Mouse (Mus musculus) layer of hippocampus, adult 2 months (tissue): ENCODE results near the gene Lgr5. TPM values are rescaled to one million over a fixed set of nuclear protein-coding genes. Genes with fewer than 3 reads are reported as not detected.

Source experiments
- DNase-seq, 2 experiments: peaks; one replicate each; pipeline ENCODE4 v3.0.0; 2022; ENCODE audit warnings: low spot score in 2 of 2
- H3K27ac ChIP-seq: fragments of 200-600 bp; 2 replicates; pipeline ENCODE4 v1.8.1; 2022
- H3K4me3 ChIP-seq: fragments of 200-600 bp; 2 replicates; pipeline ENCODE4 v1.8.1; 2022; ENCODE audit warnings: mild to moderate bottlenecking
- CTCF ChIP-seq: fragments of 200-600 bp; conservative IDR thresholded peaks from 2 replicates; pipeline ENCODE4 v1.8.1; 2022; ENCODE audit warnings: antibody characterized with exemption, mild to moderate bottlenecking, moderate library complexity
- total RNA-seq, 2 experiments: library from RNA; stranded (reverse); gene quantifications; 2 replicates each; pipeline ENCODE4 v1.2.3; 2021

Gene Lgr5
- total RNA-seq, 2 experiments from 2014 or later = 1.4 to 2.3 TPM

- TF ChIP-seq CTCF = no peak
Measured at GRCm38 (mm10) chr10:115518845-115519244, 68.7 kb downstream of the Lgr5 start.

GRCm38 (mm10) chr10:115515503-115515902 is 72.1 kb downstream of the Lgr5 start:
- Histone ChIP-seq H3K27ac (no peak overlapping the region), H3K4me3 (no peak overlapping the region)
- TF ChIP-seq CTCF = no peak
- peak; percentile 41 to 82 for DNase-seq

More at GRCm38 (mm10) chr10:115518845-115519244, 68.7 kb downstream of the Lgr5 start:
- Histone ChIP-seq H3K27ac (no peak overlapping the region), H3K4me3 (no peak overlapping the region)
- DNase-seq = no peak

- TF ChIP-seq CTCF = no peak
- Histone ChIP-seq H3K4me3 (no peak overlapping the region), H3K27ac (no peak overlapping the region)
- no peak for DNase-seq
Measured at GRCm38 (mm10) chr10:115510959-115511358, 76.6 kb downstream of the Lgr5 start.

- Histone ChIP-seq H3K4me3 (no peak overlapping the region), H3K27ac (no peak overlapping the region)
- TF ChIP-seq CTCF = no peak
- DNase-seq = no peak
Measured at GRCm38 (mm10) chr10:115505631-115506239, 81.8 kb downstream of the Lgr5 start.

- no peak for DNase-seq
- H3K27ac ChIP-seq = no peak overlapping the region
- TF ChIP-seq CTCF = no peak
- no peak overlapping the region for H3K4me3 ChIP-seq
Measured at GRCm38 (mm10) chr10:115505155-115505554, 82.4 kb downstream of the Lgr5 start.

- H3K4me3 ChIP-seq = no peak overlapping the region
- TF ChIP-seq CTCF = no peak
Measured at GRCm38 (mm10) chr10:115493778-115494141, 93.8 kb downstream of the Lgr5 start.

GRCm38 (mm10) chr10:115492956-115493777 is 94.4 kb downstream of the Lgr5 start:
- H3K27ac ChIP-seq = no peak overlapping the region
- TF ChIP-seq CTCF = no peak
- no peak for DNase-seq
- H3K4me3 ChIP-seq = no peak overlapping the region

More at GRCm38 (mm10) chr10:115493778-115494141, 93.8 kb downstream of the Lgr5 start:
- no peak for DNase-seq
- no peak overlapping the region for H3K27ac ChIP-seq

GRCm38 (mm10) chr10:115491803-115492510 is 95.6 kb downstream of the Lgr5 start:
- DNase-seq = no peak
- no peak overlapping the region for H3K27ac ChIP-seq
- no peak for TF ChIP-seq CTCF
- no peak overlapping the region for H3K4me3 ChIP-seq

GRCm38 (mm10) chr10:115485602-115486001 is 102.0 kb downstream of the Lgr5 start:
- no peak for TF ChIP-seq CTCF
- DNase-seq = no peak
- Histone ChIP-seq H3K4me3 (no peak overlapping the region), H3K27ac (no peak overlapping the region)

GRCm38 (mm10) chr10:115484660-115485059 is 102.9 kb downstream of the Lgr5 start:
- no peak for DNase-seq
- no peak overlapping the region for H3K27ac ChIP-seq
- no peak for TF ChIP-seq CTCF
- H3K4me3 ChIP-seq = no peak overlapping the region

GRCm38 (mm10) chr10:115478441-115479141 is 109.0 kb downstream of the Lgr5 start:
- H3K27ac ChIP-seq = no peak overlapping the region
- peak overlapping the region; percentile 33 for H3K4me3 ChIP-seq
- TF ChIP-seq CTCF = no peak
- no peak for DNase-seq

- no peak overlapping the region for H3K4me3 ChIP-seq
- no peak for TF ChIP-seq CTCF
- no peak overlapping the region for H3K27ac ChIP-seq
- DNase-seq = no peak
Measured at GRCm38 (mm10) chr10:115476506-115476905, 111.1 kb downstream of the Lgr5 start.

- Histone ChIP-seq H3K27ac (no peak overlapping the region), H3K4me3 (no peak overlapping the region)
- no peak for DNase-seq
- TF ChIP-seq CTCF = no peak
Measured at GRCm38 (mm10) chr10:115475000-115475550, 112.5 kb downstream of the Lgr5 start.
